Mouse (Mus musculus): ENCODE data around the gene Mlf2. TPM values are rescaled to one million over a fixed set of nuclear protein-coding genes. Genes with fewer than 3 reads are reported as not detected.

Gene Mlf2
- polyA plus RNA-seq (2014; fragmentation: Nextera tagmentation; extraction: Ambion mirVana): 443 and 465 TPM in 2 replicates

- peak within 1 kb of the TSS; percentile 86 for H3K4me3 ChIP-seq (ENCODE audit: low read depth, low read length)
- peaks cover 11% of the 10 kb centered on the region for H3K36me3 ChIP-seq (ENCODE audit: control insufficient read depth, insufficient read depth, low read length)
- ATAC-seq (ENCODE audit: low FRiP score) (peak; percentile 95), DNase-seq (ENCODE audit: low spot score) (peak; percentile 99)
- H3K27me3 ChIP-seq (ENCODE audit: control insufficient read depth, insufficient read depth, low read length): no peaks in the 10 kb centered on the region
- peak within 1 kb of the TSS; percentile 91 for H3K27ac ChIP-seq (ENCODE audit: low read depth, low read length)
- under 1% methylated on average over 56 of the region's 64 CpGs for WGBS
- H3K9me3 ChIP-seq (ENCODE audit: control insufficient read depth, low read length): no peaks in the 10 kb centered on the region
- H3K4me2 ChIP-seq (replicated peaks; ENCODE audit: low read depth, low read length): peak within 1 kb of the TSS; percentile 77
- peak within 1 kb of the TSS; percentile 93 for H3K9ac ChIP-seq (ENCODE audit: low read depth, low read length)
- peaks cover 6% of the 10 kb centered on the region; the same call in 1 of the 2 replicates for H3K4me1 ChIP-seq (replicated peaks; ENCODE audit: control insufficient read depth, insufficient read depth, low read length)
Measured at GRCm38 (mm10) chr6:124930754-124931524, at the start of gene Mlf2. Gene Mlf2 (plus strand): TSS chr6:124931386.

GRCm38 (mm10) chr6:124881821-124882220, 49.4 kb upstream of the Mlf2 start:
- Histone ChIP-seq H3K9ac (ENCODE audit: low read depth, low read length) (no peak overlapping the region), H3K36me3 (ENCODE audit: control insufficient read depth, insufficient read depth, low read length) (no peaks in the 10 kb centered on the region), H3K4me1 (replicated peaks; ENCODE audit: control insufficient read depth, insufficient read depth, low read length) (no peaks in the 10 kb centered on the region), H3K4me3 (ENCODE audit: low read depth, low read length) (no peak overlapping the region), H3K9me3 (ENCODE audit: control insufficient read depth, low read length) (no peaks in the 10 kb centered on the region), H3K27me3 (ENCODE audit: control insufficient read depth, insufficient read depth, low read length) (no peaks in the 10 kb centered on the region), H3K27ac (ENCODE audit: low read depth, low read length) (no peak overlapping the region), H3K4me2 (replicated peaks; ENCODE audit: low read depth, low read length) (no peak overlapping the region)
- no peak for DNase-seq (ENCODE audit: low spot score)
- WGBS: 96% methylated on average over 9 of the region's 9 CpGs
- ATAC-seq (ENCODE audit: low FRiP score): no peak

- DNase-seq (ENCODE audit: low spot score): no peak
- no peaks in the 10 kb centered on the region for H3K4me1 ChIP-seq (replicated peaks; ENCODE audit: control insufficient read depth, insufficient read depth, low read length)
- no peak overlapping the region for H3K4me2 ChIP-seq (replicated peaks; ENCODE audit: low read depth, low read length)
- H3K9me3 ChIP-seq (ENCODE audit: control insufficient read depth, low read length): no peaks in the 10 kb centered on the region
- no peak overlapping the region for H3K4me3 ChIP-seq (ENCODE audit: low read depth, low read length)
- H3K27me3 ChIP-seq (ENCODE audit: control insufficient read depth, insufficient read depth, low read length): no peaks in the 10 kb centered on the region
- H3K36me3 ChIP-seq (ENCODE audit: control insufficient read depth, insufficient read depth, low read length): no peaks in the 10 kb centered on the region
- H3K27ac ChIP-seq (ENCODE audit: low read depth, low read length): no peak overlapping the region
- no peak for ATAC-seq (ENCODE audit: low FRiP score)
- no peak overlapping the region for H3K9ac ChIP-seq (ENCODE audit: low read depth, low read length)
- 80% methylated on average over 10 of the region's 10 CpGs for WGBS
Measured at GRCm38 (mm10) chr6:124883351-124883750, 47.8 kb upstream of the Mlf2 start.

- Histone ChIP-seq H3K4me1 (replicated peaks; ENCODE audit: control insufficient read depth, insufficient read depth, low read length) (no peaks in the 10 kb centered on the region), H3K4me3 (ENCODE audit: low read depth, low read length) (no peak overlapping the region), H3K4me2 (replicated peaks; ENCODE audit: low read depth, low read length) (no peak overlapping the region), H3K36me3 (ENCODE audit: control insufficient read depth, insufficient read depth, low read length) (no peaks in the 10 kb centered on the region), H3K9me3 (ENCODE audit: control insufficient read depth, low read length) (no peaks in the 10 kb centered on the region), H3K27me3 (ENCODE audit: control insufficient read depth, insufficient read depth, low read length) (no peaks in the 10 kb centered on the region), H3K9ac (ENCODE audit: low read depth, low read length) (no peak overlapping the region), H3K27ac (ENCODE audit: low read depth, low read length) (no peak overlapping the region)
- ATAC-seq (ENCODE audit: low FRiP score) (no peak), DNase-seq (ENCODE audit: low spot score) (no peak)
- WGBS: 75% methylated on average over 10 of the region's 10 CpGs
Measured at GRCm38 (mm10) chr6:124884714-124885500, 46.3 kb upstream of the Mlf2 start.

- no peaks in the 10 kb centered on the region for H3K36me3 ChIP-seq (ENCODE audit: control insufficient read depth, insufficient read depth, low read length)
- DNase-seq (ENCODE audit: low spot score) (no peak), ATAC-seq (ENCODE audit: low FRiP score) (no peak)
- no peak overlapping the region for H3K4me2 ChIP-seq (replicated peaks; ENCODE audit: low read depth, low read length)
- no peak overlapping the region for H3K9ac ChIP-seq (ENCODE audit: low read depth, low read length)
- 87% methylated on average over 8 of the region's 8 CpGs for WGBS
- H3K27ac ChIP-seq (ENCODE audit: low read depth, low read length): no peak overlapping the region
- no peaks in the 10 kb centered on the region for H3K4me1 ChIP-seq (replicated peaks; ENCODE audit: control insufficient read depth, insufficient read depth, low read length)
- H3K27me3 ChIP-seq (ENCODE audit: control insufficient read depth, insufficient read depth, low read length): no peaks in the 10 kb centered on the region
- no peak overlapping the region for H3K4me3 ChIP-seq (ENCODE audit: low read depth, low read length)
- no peaks in the 10 kb centered on the region for H3K9me3 ChIP-seq (ENCODE audit: control insufficient read depth, low read length)
Measured at GRCm38 (mm10) chr6:124885956-124886381, 45.2 kb upstream of the Mlf2 start.

GRCm38 (mm10) chr6:124887986-124888385, 43.2 kb upstream of the Mlf2 start, which contains the start of gene Cd4:
Gene Cd4 (minus strand): TSS chr6:124888221.
- Histone ChIP-seq H3K4me3 (ENCODE audit: low read depth, low read length) (no peak within 1 kb of the TSS), H3K36me3 (ENCODE audit: control insufficient read depth, insufficient read depth, low read length) (no peaks in the 10 kb centered on the region), H3K27me3 (ENCODE audit: control insufficient read depth, insufficient read depth, low read length) (no peaks in the 10 kb centered on the region), H3K4me1 (replicated peaks; ENCODE audit: control insufficient read depth, insufficient read depth, low read length) (no peaks in the 10 kb centered on the region), H3K9me3 (ENCODE audit: control insufficient read depth, low read length) (no peaks in the 10 kb centered on the region), H3K4me2 (replicated peaks; ENCODE audit: low read depth, low read length) (no peak within 1 kb of the TSS), H3K9ac (ENCODE audit: low read depth, low read length) (no peak within 1 kb of the TSS), H3K27ac (ENCODE audit: low read depth, low read length) (no peak within 1 kb of the TSS)
- whole genome bisulfite sequencing: 90% methylated on average over 9 of the region's 9 CpGs
- ATAC-seq (ENCODE audit: low FRiP score) (no peak), DNase-seq (ENCODE audit: low spot score) (no peak)

GRCm38 (mm10) chr6:124888555-124889125, 42.5 kb upstream of the Mlf2 start:
- H3K4me1 ChIP-seq (replicated peaks; ENCODE audit: control insufficient read depth, insufficient read depth, low read length): no peaks in the 10 kb centered on the region
- WGBS: 91% methylated on average over 6 of the region's 6 CpGs
- H3K9me3 ChIP-seq (ENCODE audit: control insufficient read depth, low read length): no peaks in the 10 kb centered on the region
- no peak overlapping the region for H3K4me2 ChIP-seq (replicated peaks; ENCODE audit: low read depth, low read length)
- H3K4me3 ChIP-seq (ENCODE audit: low read depth, low read length): no peak overlapping the region
- DNase-seq (ENCODE audit: low spot score) (no peak), ATAC-seq (ENCODE audit: low FRiP score) (no peak)
- H3K27ac ChIP-seq (ENCODE audit: low read depth, low read length): no peak overlapping the region
- no peak overlapping the region for H3K9ac ChIP-seq (ENCODE audit: low read depth, low read length)
- H3K36me3 ChIP-seq (ENCODE audit: control insufficient read depth, insufficient read depth, low read length): no peaks in the 10 kb centered on the region
- no peaks in the 10 kb centered on the region for H3K27me3 ChIP-seq (ENCODE audit: control insufficient read depth, insufficient read depth, low read length)

GRCm38 (mm10) chr6:124890997-124891396, 40.2 kb upstream of the Mlf2 start:
- H3K4me3 ChIP-seq (ENCODE audit: low read depth, low read length): no peak overlapping the region
- no peaks in the 10 kb centered on the region for H3K36me3 ChIP-seq (ENCODE audit: control insufficient read depth, insufficient read depth, low read length)
- no peak overlapping the region for H3K27ac ChIP-seq (ENCODE audit: low read depth, low read length)
- no peak overlapping the region for H3K9ac ChIP-seq (ENCODE audit: low read depth, low read length)
- ATAC-seq (ENCODE audit: low FRiP score) (no peak), DNase-seq (ENCODE audit: low spot score) (no peak)
- H3K9me3 ChIP-seq (ENCODE audit: control insufficient read depth, low read length): no peaks in the 10 kb centered on the region
- no peaks in the 10 kb centered on the region for H3K4me1 ChIP-seq (replicated peaks; ENCODE audit: control insufficient read depth, insufficient read depth, low read length)
- WGBS: 72% methylated on average over 6 of the region's 6 CpGs
- no peaks in the 10 kb centered on the region for H3K27me3 ChIP-seq (ENCODE audit: control insufficient read depth, insufficient read depth, low read length)
- H3K4me2 ChIP-seq (replicated peaks; ENCODE audit: low read depth, low read length): no peak overlapping the region
